Mouse (Mus musculus): ENCODE measurements around the gene Runx3.

Runx3 gene

GRCm38 (mm10) chr4:135114301-135114700 is 6.2 kb upstream of the Runx3 start:
- in situ Hi-C loops (cut with MboI, MseI) = no loop called here

- in situ Hi-C loops (cut with MboI, MseI) = no loop called here
These were observed 4.9 kb upstream of the Runx3 start for GRCm38 (mm10) chr4:135115426-135116170.

GRCm38 (mm10) chr4:135116391-135116790 is 4.1 kb upstream of the Runx3 start:
- in situ Hi-C loops (cut with MboI, MseI) = no loop called here

GRCm38 (mm10) chr4:135117846-135118245 is 2.6 kb upstream of the Runx3 start:
- in situ Hi-C loops (cut with MboI, MseI) = no loop called here

GRCm38 (mm10) chr4:135118855-135119474 is 1.5 kb upstream of the Runx3 start:
- in situ Hi-C loops (cut with MboI, MseI) = no loop called here

- in situ Hi-C loops (cut with MboI, MseI) = no loop called here
These were observed 3.3 kb downstream of the Runx3 start for GRCm38 (mm10) chr4:135123721-135124120.

- in situ Hi-C loops (cut with MboI, MseI) = no loop called here
These were observed 4.3 kb downstream of the Runx3 start for GRCm38 (mm10) chr4:135124732-135125131.

GRCm38 (mm10) chr4:135125152-135125551 is 4.7 kb downstream of the Runx3 start:
- in situ Hi-C loops (cut with MboI, MseI) = no loop called here

- in situ Hi-C loops (cut with MboI, MseI) = no loop called here
These were observed 5.9 kb downstream of the Runx3 start for GRCm38 (mm10) chr4:135126385-135126784.

- in situ Hi-C loops (cut with MboI, MseI) = no loop called here
These were observed 8.5 kb downstream of the Runx3 start for GRCm38 (mm10) chr4:135128841-135129520.

- in situ Hi-C loops (cut with MboI, MseI) = no loop called here
These were observed 9.7 kb downstream of the Runx3 start for GRCm38 (mm10) chr4:135130156-135130555.

- in situ Hi-C loops (cut with MboI, MseI) = no loop called here
These were observed 10.7 kb downstream of the Runx3 start for GRCm38 (mm10) chr4:135131145-135131544.

- in situ Hi-C loops (cut with MboI, MseI) = no loop called here
These were observed 12.3 kb downstream of the Runx3 start for GRCm38 (mm10) chr4:135132797-135133196.

GRCm38 (mm10) chr4:135133711-135134110 is 13.3 kb downstream of the Runx3 start:
- in situ Hi-C loops (cut with MboI, MseI) = no loop called here

GRCm38 (mm10) chr4:135135331-135135730 is 14.9 kb downstream of the Runx3 start:
- in situ Hi-C loops (cut with MboI, MseI) = no loop called here

GRCm38 (mm10) chr4:135136202-135136601 is 15.8 kb downstream of the Runx3 start:
- in situ Hi-C loops (cut with MboI, MseI) = no loop called here

GRCm38 (mm10) chr4:135136612-135137011 is 16.2 kb downstream of the Runx3 start:
- in situ Hi-C loops (cut with MboI, MseI) = no loop called here

GRCm38 (mm10) chr4:135140647-135141515 is 20.4 kb downstream of the Runx3 start:
- in situ Hi-C loops (cut with MboI, MseI) = no loop called here

- in situ Hi-C loops (cut with MboI, MseI) = no loop called here
These were observed 21.3 kb downstream of the Runx3 start for GRCm38 (mm10) chr4:135141720-135142119.

GRCm38 (mm10) chr4:135146734-135147133 is 26.3 kb downstream of the Runx3 start:
- in situ Hi-C loops (cut with MboI, MseI) = no loop called here

GRCm38 (mm10) chr4:135148660-135149059 is 28.2 kb downstream of the Runx3 start:
- in situ Hi-C loops (cut with MboI, MseI) = no loop called here
